Mouse (Mus musculus) ES-E14 (cell line): ENCODE measurements around the gene Myh10. TPM values are rescaled to one million over a fixed set of nuclear protein-coding genes. Genes with fewer than 3 reads are reported as not detected.

ENCODE experiments used
- DNase-seq: peaks from one replicate; pipeline ENCODE4 v3.0.0-alpha.2; 2013; ENCODE audit warnings: low read depth, low spot score
- H3K27ac ChIP-seq: 2 replicates; pipeline ENCODE4 v1.5.1; 2012; ENCODE audit warnings: low read depth, mild to moderate bottlenecking, low read length, moderate library complexity, mixed read lengths; ENCODE audit not compliant: poor library complexity, insufficient read depth, severe bottlenecking
- H3K36me3 ChIP-seq: 2 replicates; pipeline ENCODE4 v1.6.1; 2012; ENCODE audit warnings: mild to moderate bottlenecking, low read length, moderate library complexity, mixed read lengths; ENCODE audit not compliant: control insufficient read depth, poor library complexity, insufficient read depth, severe bottlenecking
- H3K4me1 ChIP-seq, 2 experiments: fragments of 150-350 bp in 1 of 2; sonication (generic) in 1 of 2; 2 replicates each; pipeline ENCODE4 v1.6.1; 2012; ENCODE audit warnings: low read length in 2 of 2, mild to moderate bottlenecking in 1 of 2, mixed read lengths in 1 of 2; ENCODE audit not compliant: control insufficient read depth in 2 of 2, insufficient read depth in 2 of 2, poor library complexity in 1 of 2
- H3K4me3 ChIP-seq, 2 experiments: fragments of 150-350 bp in 1 of 2; sonication (generic) in 1 of 2; 2 replicates each; pipeline ENCODE4 v1.5.1; 2012; ENCODE audit warnings: low read length in 2 of 2, low read depth in 1 of 2, mild to moderate bottlenecking in 1 of 2, mixed read lengths in 1 of 2; ENCODE audit not compliant: insufficient read depth in 1 of 2, poor library complexity in 1 of 2, severe bottlenecking in 1 of 2
- H3K9ac ChIP-seq: 2 replicates; pipeline ENCODE4 v1.6.1; 2012; ENCODE audit warnings: low read depth, mild to moderate bottlenecking, low read length, mixed read lengths; ENCODE audit not compliant: poor library complexity, insufficient read depth, severe bottlenecking
- H3K9me3 ChIP-seq: fragments of 150-350 bp; sonication (generic); 2 replicates; pipeline ENCODE4 v1.6.1; 2012; ENCODE audit warnings: low read depth, mild to moderate bottlenecking, low read length; ENCODE audit not compliant: control insufficient read depth, insufficient read depth
- CHD2 ChIP-seq: IDR thresholded peaks from 2 replicates; pipeline ENCODE4 v1.6.1; 2014; ENCODE audit warnings: mild to moderate bottlenecking, low read depth, low read length, inconsistent platforms
- HCFC1 ChIP-seq: IDR thresholded peaks from 2 replicates; pipeline ENCODE4 v1.6.1; 2012; ENCODE audit warnings: low read length, inconsistent platforms, borderline replicate concordance; ENCODE audit not compliant: insufficient read depth
- MAFK ChIP-seq: IDR thresholded peaks from 2 replicates; pipeline ENCODE4 v1.6.1; 2014; ENCODE audit warnings: mild to moderate bottlenecking, low read depth, low read length, inconsistent platforms; ENCODE audit not compliant: insufficient read depth
- ZC3H11A ChIP-seq: IDR thresholded peaks from 2 replicates; pipeline ENCODE4 v1.6.1; 2012; ENCODE audit warnings: low read depth, mild to moderate bottlenecking, inconsistent platforms, low read length, borderline replicate concordance
- ZNF384 ChIP-seq: IDR thresholded peaks from 2 replicates; pipeline ENCODE4 v1.6.1; 2012; ENCODE audit warnings: low read depth, low read length, inconsistent platforms
- in situ Hi-C, 2 experiments: fragments of 600-800 bp; cut with MboI; formaldehyde crosslinking; loops; one replicate each; pipeline ENCODE4 v1.15.1; 2025; ENCODE audit warnings: low sequenced_read_pairs in 2 of 2, inconsistent platforms in 1 of 2; ENCODE audit not compliant: unreplicated experiment in 2 of 2
- total RNA-seq: library from RNA; depleted of rRNA; stranded (reverse); fragments of 300-350 nt; gene quantifications from 2 replicates; pipeline ENCODE4 v1.2.3, GENCODE M21; 2012

Myh10 gene
- total RNA-seq, 1 experiment, result 107 TPM

DNA sequence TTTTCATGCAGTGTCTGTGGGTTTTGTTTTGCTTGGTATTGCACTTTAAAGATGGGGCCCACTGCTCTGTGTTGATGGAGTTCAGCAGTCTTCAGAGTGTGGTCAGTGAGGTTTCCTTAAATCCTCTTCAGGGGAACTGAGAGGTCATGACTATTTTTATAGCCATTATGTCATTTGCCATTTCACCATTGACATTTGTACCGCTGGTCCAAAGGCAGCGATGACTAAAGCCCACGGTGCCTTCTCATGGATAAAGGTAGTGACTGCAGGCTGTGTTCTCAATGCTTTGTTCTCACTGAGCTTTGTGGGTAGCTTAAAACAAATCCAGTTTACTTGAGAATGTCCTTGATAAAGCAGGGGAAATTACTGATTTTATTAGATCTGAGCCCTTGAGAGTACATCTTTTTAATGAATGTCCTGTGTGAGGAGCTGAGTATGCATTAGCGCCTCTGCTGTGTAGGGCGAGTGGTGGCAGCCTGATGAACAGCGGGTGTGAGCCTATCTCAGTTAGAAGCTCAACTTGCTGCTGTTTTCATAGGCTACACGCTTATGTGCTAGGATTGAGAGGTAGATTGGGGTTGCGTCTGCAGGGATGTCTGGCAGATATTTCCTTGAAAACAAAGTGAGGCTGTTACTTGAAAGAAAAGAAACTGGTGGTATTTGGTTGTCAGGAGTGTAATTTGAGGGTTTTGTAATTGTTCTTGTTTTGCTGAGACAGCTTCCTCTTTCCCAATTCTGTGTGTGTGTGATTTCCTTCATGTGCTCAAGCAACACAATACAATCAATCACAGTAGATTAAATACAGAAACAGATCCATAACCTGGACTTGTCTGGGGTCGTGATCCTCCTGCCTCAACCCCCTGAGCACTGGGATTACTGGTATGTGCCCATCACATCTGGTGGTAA, 15.4 kb downstream of the Myh10 start:
- no peaks in the 10 kb centered on the region; a peak in 1 of 4 replicates for H3K4me1 ChIP-seq
- TF ChIP-seq ZC3H11A, result no peak
- no peak overlapping the region for H3K9ac ChIP-seq
- no peak for DNase-seq
- no peak overlapping the region for H3K27ac ChIP-seq
- H3K36me3 ChIP-seq, result peaks cover 5% of the 10 kb centered on the region; the same call in 1 of the 2 replicates
- in situ Hi-C loops, result no loop called here
- H3K4me3 ChIP-seq, result no peak overlapping the region
- H3K9me3 ChIP-seq, result no peaks in the 10 kb centered on the region

DNA sequence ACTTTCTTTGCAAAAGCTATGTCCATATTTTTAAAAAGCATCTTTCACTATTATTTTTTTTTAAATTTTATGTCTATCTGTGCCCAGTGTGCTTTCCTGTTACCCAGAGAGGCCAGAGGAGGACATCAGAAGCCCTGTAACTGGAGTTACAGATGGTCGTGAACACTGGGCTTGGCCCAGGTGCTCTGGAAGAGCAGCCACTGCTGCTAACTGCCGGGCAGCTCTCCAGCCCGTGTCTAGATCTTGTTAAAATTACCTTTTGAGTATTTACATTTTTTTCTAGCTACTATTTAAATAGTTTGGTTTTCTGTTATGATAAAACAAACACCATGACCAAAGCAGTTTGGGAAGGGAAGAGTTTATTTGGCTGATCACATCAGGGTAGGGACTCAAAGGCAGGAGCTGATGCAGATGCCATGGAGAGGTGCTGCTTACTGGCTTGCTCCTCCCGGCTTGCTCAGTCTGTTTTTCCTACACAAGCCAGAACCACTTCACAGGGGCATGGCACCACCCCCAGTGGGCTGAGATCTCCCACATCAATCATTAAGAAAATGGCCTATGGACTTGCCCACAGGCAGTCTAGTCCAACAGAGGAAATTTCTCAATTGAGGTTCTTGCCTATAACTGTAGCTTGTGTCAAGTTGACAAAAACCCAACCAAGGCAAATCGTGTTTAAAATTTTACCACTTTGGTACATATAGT, 16.7 kb downstream of the Myh10 start:
- Histone ChIP-seq H3K27ac (no peak overlapping the region), H3K9me3 (no peaks in the 10 kb centered on the region), H3K4me1 (no peaks in the 10 kb centered on the region; a peak in 1 of 4 replicates), H3K4me3 (no peak overlapping the region), H3K9ac (no peak overlapping the region), H3K36me3 (peaks cover 2% of the 10 kb centered on the region; the same call in 1 of the 2 replicates)
- DNase-seq, result no peak
- TF ChIP-seq MAFK, result no peak
- no peak for TF ChIP-seq CHD2
- no peak for TF ChIP-seq ZNF384
- no peak for TF ChIP-seq HCFC1
- TF ChIP-seq ZC3H11A, result no peak
- in situ Hi-C loops, result no loop called here

DNA sequence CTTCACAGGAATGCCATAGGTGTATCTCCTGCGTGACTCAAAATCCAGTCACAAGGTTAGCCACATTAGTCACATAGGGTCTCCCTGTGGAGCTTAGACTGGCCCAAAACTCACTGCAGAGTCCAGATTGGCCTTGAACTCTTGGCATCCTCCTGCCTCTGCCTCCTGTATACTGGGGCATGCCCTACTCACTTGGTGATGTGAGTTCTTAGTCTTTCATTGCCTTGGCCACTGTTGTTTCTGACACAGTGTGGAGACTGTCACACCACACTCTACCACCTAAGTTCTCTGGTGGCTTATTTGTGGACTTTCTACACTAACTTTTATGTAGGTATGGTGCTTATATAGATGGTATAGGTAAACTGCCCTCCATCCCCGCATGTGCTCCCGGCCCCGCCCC, 24.8 kb downstream of the Myh10 start:
- TF ChIP-seq CHD2 (no peak), ZC3H11A (no peak), HCFC1 (no peak), MAFK (no peak), ZNF384 (no peak)
- in situ Hi-C loops, result no loop called here
- no peak overlapping the region for H3K4me3 ChIP-seq
- H3K9me3 ChIP-seq, result no peaks in the 10 kb centered on the region
- no peak for DNase-seq
- H3K4me1 ChIP-seq, result no peaks in the 10 kb centered on the region
- no peaks in the 10 kb centered on the region; the same call in 1 of the 2 replicates for H3K36me3 ChIP-seq
- H3K9ac ChIP-seq, result no peak overlapping the region
- no peak overlapping the region for H3K27ac ChIP-seq

DNA sequence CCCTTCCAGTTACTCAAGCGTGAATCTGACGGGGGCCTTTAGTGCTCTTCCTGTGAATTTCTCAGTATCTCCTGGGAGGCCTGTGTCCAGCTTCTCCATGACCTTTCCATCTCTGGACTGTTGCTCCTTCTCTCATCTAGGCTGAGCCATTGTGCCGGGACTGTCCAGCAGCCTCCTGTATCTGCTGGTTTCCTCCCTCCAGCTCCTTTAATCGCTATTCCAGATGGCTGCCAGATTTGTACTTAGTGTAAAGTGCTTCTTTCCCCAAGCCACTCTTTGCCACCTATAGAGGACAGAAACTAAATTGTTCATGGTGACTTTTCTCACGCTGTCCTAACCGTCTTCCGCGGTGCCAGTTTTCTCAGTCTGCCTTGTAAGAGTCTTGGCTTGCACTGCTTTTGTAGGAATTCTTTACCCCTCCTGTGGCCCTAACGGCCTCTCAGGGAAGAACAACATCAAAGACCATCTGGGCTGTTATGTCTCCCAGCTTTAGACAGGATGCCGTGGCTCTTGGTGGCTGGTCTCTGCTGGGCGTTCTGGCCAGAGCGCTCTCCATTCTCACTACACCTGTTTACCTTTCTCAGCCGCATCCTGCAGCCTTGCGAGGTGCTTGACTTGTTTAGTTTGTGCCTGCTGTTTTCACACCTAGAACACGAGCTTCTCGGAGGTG, 25.9 kb downstream of the Myh10 start:
- Histone ChIP-seq H3K9ac (no peak overlapping the region), H3K36me3 (peaks cover 2% of the 10 kb centered on the region; the same call in 1 of the 2 replicates), H3K27ac (no peak overlapping the region), H3K9me3 (no peaks in the 10 kb centered on the region), H3K4me3 (no peak overlapping the region), H3K4me1 (no peaks in the 10 kb centered on the region)
- in situ Hi-C loops, result no loop called here
- TF ChIP-seq MAFK, result no peak
- no peak for TF ChIP-seq ZNF384
- no peak for TF ChIP-seq ZC3H11A
- TF ChIP-seq CHD2, result no peak
- no peak for TF ChIP-seq HCFC1
- no peak for DNase-seq
